Mouse (Mus musculus) telencephalon, adult 2 months (tissue): Measurements from ENCODE around the gene Figla.

Source experiments
- DNase-seq: peaks from one replicate; pipeline ENCODE4 v3.0.0-alpha.2; 2011; ENCODE audit warnings: low read depth, low spot score

The Figla gene

GRCm38 (mm10) chr6:86069856-86070255, 53.9 kb downstream of the Figla start:
- DNase-seq: no peak

GRCm38 (mm10) chr6:86070277-86070676, 54.3 kb downstream of the Figla start:
- DNase-seq: no peak
